Mouse (Mus musculus) thymus, postnatal 4 days (tissue): ENCODE results near the gene Ipcef1.
"Not testable (repeated sequence)": the region's sequence is repeated elsewhere in the genome, so short reads cannot be mapped to it uniquely, and the experiment has no call there.

ENCODE experiments used
- DNase-seq: peaks from one replicate; pipeline ENCODE4 v3.0.0; 2021

Gene Ipcef1

DNA sequence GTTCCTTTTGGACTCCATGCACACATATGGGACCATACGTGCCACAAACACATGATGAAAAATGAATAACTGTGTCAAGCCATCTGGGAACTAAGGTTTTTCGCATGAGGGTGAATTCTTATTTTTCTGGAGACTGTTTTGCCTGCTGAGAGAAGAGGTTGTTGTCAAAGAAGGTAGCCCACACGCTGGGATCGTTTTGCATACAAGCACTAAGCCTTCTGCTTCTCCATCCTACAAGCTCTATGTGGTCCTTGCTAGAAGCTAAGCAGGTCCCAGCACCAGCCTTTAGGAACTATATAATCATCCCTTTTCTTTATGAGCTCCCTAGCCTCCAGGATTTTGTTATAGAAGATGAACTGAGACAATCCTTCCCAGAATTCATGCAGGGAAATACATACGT lies 93.5 kb downstream of the Ipcef1 start:
- DNase-seq, result no peak

DNA sequence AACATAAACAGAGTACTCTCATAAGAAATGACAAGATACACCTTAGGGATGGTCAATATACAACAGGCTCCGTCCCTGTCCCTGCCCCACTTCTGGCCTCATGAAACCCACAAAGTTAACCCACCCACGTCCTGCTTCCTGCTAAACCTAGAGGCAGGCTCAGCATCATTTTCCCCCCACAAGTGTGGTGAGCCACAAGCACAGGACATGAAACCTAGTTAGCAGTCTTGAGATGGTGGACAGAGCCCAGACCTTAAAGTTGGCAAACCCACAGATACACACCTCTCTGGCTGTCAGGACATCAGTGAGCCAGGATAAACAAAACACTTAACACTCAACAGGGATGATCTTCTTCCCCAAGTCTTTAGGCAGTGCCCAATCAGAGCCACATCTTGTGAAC lies 95.9 kb downstream of the Ipcef1 start:
- no peak for DNase-seq

DNA sequence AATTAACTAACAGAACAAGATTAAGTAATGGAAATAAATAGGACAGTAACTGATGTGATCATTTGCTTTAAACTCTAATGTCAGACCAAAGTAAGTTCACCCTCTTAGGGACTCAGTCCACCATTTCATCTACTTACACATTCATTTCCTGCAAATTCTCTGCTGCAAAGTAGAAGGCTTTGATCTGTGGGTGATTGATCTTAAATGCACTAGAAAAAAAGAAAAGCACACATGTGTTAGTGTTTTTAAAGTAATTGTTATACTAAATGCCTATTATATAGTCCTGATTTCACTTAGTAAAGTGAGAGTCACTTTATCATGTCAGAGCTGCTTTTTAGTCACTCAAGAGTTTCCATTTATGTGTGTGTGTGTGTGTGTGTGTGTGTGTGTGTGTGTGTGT lies 97.7 kb downstream of the Ipcef1 start:
- no peak for DNase-seq

DNA sequence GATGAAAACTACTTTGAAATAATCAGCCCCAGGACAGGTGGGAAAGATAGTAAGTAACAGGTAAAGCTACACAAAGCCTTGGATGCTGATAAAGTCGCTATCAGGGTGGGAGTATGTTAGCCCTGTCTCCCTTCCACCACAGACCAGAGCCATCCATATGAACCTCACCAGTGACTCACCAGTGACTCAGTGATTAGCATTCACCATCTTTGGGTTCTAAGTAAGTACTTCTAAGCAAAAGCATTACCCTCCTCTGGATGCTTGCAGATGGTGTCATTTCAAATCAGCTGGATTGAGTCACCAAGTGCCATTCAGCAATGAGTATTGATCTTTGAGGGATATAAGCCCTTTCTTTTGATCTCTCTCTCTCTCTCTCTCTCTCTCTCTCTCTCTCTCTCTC lies 99.2 kb downstream of the Ipcef1 start:
- no peak for DNase-seq

GRCm38 (mm10) chr10:6936671-6937425 lies 115.4 kb downstream of the Ipcef1 start:
- DNase-seq, result no peak

- DNase-seq, result no peak
Measured at GRCm38 (mm10) chr10:6934776-6935175, 117.5 kb downstream of the Ipcef1 start.

GRCm38 (mm10) chr10:6930889-6931288 lies 121.4 kb downstream of the Ipcef1 start:
- no peak for DNase-seq

DNA sequence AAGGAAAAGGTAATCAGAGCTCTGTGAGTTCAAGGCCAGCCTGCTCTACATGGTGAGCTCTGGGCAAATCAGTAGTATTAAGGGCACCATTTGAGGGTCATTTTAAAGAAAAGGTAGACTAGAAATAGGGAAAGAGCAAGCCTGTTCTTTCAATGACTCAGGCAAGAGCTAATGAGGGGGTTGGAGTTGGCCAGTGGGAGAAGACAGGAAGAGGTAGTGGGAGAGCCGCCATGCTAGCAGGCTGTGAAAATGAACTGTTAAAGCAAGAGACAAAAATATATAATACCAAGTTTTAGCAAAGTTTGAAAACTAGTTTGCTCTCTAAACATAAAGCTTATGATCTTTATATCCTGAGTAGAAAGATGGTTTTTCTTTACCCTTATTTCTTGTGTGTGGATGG lies 121.9 kb downstream of the Ipcef1 start:
- no peak for DNase-seq

- no peak for DNase-seq
Measured at GRCm38 (mm10) chr10:6928905-6929304, 123.4 kb downstream of the Ipcef1 start.

DNA sequence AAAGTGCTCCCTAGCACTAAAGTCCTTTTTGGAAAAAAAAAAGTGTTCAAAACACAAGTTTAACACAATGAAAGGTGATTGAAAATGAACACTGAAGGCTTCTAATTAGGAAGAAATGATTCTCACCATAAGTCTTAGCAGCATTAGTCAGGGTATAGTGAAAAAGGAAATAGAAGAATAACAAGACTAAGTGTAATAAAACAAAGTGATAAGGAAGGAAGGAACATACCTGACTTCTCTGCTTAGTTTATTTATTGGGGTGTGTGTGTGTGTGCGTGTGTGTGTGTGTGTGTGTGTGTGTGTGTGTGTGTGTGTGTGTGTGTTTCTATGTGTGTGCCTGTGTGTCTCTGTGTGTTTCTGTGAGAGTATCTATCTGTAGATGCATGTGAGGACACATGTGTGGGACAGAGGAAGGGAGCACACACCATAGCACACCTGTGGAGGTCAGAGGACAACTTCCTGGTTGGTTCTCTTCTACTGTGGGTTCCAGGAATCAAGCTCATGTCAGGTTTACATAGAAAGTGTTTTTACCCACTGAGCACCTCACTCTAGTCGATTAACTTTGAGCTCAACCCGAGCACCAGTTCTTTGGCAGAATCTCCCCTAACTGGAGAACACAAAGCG lies 124.6 kb downstream of the Ipcef1 start:
- no peak for DNase-seq

DNA sequence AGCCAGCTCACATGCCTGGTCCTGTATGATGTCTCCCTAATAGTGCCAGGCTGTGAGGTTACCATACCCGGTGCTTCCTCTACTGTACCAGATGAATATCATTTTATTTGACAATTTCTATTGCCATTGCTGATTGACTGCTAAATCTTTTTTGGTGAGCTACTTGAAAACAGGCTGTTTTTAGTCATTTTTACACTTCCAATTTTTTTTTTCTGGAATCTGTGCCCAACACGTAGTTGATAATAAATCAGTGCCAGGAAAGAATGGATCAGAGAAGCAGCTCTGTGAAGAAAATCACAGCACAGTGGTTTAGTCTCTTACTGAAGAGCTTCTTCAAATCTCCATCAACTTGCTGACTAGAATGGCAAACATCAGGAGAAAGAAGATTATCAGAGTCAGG lies 125.6 kb downstream of the Ipcef1 start:
- DNase-seq, result no peak

DNA sequence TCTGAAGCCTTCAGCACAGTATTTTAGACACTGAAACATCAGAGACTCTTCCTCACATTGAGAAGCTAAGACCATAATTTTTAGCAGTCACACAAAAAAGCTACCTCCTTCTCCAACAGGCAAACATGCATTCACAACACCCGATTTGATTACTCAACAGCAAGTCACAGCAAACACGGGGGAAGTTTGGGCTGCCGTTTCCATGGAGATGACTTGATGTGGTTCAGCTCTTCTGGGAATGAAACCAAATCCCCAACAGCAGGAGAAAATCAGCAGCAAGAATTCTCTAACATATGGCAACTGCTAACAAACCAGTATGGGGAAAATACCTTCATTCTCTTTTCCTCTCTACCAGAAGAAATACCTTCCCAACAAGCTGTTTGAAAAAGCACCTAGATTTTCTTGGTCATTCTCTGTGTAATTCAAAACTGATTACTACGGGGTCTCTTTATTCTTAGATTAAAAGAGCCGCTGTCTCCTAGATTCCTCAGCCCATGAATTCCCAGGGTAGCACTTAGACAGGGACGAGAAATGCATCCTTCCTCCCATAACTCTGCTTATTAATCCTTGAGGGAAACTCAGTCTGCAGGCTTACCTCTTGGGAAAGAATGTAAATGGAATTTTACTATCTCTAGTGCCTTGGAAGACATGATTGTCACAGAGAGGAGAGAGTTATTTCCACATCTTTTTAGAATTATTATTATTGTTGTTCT lies 135.6 kb downstream of the Ipcef1 start:
- DNase-seq, result no peak

DNA sequence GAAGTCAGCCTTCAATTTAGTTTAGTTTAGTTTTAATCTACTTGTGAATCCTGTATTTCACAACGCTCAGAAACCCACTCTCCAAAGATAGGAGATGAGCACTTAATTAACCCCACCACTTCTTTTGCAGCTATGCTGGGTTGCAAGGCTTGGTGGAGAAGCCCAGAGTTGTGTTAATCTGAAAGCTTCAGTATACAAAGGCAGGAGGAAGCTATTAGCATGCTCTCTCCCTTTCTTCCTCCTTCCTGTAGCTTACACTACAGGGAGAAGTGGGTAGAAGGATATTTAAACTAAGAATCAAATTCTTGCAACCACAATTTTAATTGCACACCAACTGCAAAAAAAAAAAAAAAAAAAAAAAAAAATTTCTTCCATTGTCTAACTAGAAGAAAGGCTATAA lies 136.3 kb downstream of the Ipcef1 start:
- DNase-seq, result no peak

DNA sequence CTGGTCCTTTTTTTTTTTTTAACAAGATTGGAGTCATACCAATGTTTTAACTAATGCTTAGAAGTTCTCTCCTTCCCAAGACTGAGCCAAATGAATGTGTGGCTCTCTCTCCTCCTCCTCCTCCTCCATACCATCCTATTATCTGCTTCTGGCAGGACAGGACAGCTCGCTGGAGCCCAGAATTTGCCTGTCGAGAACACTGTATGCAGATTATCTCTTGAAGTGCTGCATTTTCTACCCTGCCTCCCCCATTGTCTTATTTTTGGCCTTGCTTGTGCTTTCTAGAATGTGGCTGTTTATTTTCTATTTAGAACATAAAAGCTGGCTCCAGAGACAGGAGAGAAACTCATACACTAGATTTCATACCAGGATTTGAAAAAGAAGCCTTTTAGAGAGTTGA lies 142.5 kb downstream of the Ipcef1 start:
- no peak for DNase-seq

DNA sequence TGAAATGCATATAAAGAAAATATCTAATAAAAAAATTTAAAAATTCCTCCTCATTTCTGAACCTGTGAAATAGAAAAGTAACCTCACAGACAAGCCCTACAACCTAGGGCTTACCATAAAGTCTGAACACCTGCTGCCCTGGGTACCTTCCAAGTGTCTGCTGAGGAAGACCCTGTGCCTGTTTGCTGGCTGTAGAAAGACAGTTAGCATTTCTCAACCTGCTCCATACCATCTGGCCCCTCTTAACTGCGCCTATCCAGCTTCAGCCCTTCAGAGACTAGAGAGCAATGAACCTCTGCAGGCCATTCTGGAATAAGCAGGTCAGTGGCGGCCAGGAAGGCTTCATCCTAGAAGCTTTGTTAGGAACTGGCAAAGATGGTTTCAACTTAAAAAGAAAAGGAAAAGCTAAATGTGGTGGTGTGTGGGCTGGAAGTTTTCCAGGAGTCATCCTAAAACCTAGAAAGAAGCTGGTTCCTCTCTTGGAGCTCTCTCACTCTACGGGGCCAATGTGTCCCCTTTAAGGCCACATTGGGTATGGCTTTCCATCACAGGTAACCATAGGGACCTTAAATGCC lies 150.4 kb downstream of the Ipcef1 start:
- no peak for DNase-seq

- no peak for DNase-seq
Measured at GRCm38 (mm10) chr10:6900126-6900525, 152.2 kb downstream of the Ipcef1 start.

GRCm38 (mm10) chr10:6896659-6897303 lies 155.5 kb downstream of the Ipcef1 start:
- no peak for DNase-seq

- no peak for DNase-seq
Measured at GRCm38 (mm10) chr10:6895796-6896195, 156.5 kb downstream of the Ipcef1 start.

GRCm38 (mm10) chr10:6890348-6891009 lies 161.8 kb downstream of the Ipcef1 start:
- no peak for DNase-seq

DNA sequence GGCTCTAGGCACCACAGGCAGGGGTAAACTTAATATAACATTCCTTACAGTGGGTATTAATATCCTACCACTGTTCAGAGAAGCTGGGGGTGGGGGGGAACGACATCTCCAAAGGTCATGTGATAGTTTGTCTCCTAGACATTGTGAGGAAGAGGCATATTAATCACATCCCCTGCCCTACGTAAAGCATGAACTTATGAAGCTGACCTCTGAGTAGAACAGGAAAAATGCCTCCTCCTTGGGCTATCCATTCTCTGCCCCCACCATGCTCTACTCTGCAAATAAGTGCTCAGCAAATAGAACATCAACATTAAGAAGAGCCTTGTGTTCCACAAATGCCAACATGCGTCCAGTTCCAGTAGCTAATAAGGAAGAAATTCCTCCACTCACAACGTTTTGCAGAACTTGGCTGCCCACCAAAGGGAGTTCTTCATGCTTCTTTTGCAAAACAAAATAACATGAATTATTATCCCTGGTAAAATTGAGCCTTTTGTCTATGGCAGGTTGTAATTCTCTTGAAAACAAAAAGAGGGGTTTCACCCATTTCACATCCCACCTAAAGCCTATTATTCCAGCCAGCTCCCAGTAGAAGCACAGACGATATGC lies 162.5 kb downstream of the Ipcef1 start:
- DNase-seq, result no peak

DNA sequence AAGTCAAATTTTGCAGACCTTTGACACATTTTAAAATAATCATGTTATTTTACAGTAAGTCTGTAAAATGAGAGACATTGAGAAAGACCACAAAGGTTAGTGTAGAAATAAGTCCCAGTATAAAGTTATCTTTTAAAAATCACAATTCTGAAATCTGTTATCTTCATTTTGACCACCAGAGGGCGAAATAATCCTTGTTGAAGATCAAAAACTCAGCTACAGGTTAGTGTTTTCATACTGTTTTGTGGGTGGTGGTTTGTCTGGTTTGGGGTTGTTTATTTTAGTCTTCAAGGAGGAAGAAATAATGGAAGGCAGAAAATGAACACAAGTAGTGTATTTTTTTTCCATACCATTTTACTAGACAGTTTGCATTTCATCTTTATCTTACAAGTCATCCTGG lies 166.8 kb downstream of the Ipcef1 start:
- no peak for DNase-seq

GRCm38 (mm10) chr10:6882041-6882440 lies 170.2 kb downstream of the Ipcef1 start:
- DNase-seq, result not testable (repeated sequence)
